Mouse (Mus musculus): ENCODE results near the gene 4933428G20Rik. TPM values are rescaled to one million over a fixed set of nuclear protein-coding genes. Genes with fewer than 3 reads are reported as not detected.

The 4933428G20Rik gene
- polyA plus RNA-seq, 1 experiment, result 0.08 TPM

GRCm38 (mm10) chr11:97442891-97443675 is 57.1 kb downstream of the 4933428G20Rik start:
- no peak overlapping the region for H3K4me3 ChIP-seq (replicated peaks; ENCODE audit: extremely low read depth, low read depth, low read length)

GRCm38 (mm10) chr11:97441658-97442125 is 58.4 kb downstream of the 4933428G20Rik start:
- DNase-seq, result no peak
- 22% methylated on average over 3 of the region's 3 CpGs for WGBS
- H3K4me3 ChIP-seq (replicated peaks; ENCODE audit: extremely low read depth, low read depth, low read length), result peak overlapping the region; percentile 71
- peaks cover 32% of the 10 kb centered on the region for H3K4me1 ChIP-seq (ENCODE audit: control insufficient read depth, insufficient read depth, low read length)
- TF ChIP-seq POLR2A (IDR thresholded peaks at IDR 0.05; ENCODE audit: borderline replicate concordance, extremely low read depth, low read depth, low read length) (no peak), CTCF (IDR thresholded peaks at IDR 0.05; ENCODE audit: insufficient read depth, low read length) (no peak)

More at GRCm38 (mm10) chr11:97442891-97443675, 57.1 kb downstream of the 4933428G20Rik start:
- WGBS, result 66% methylated on average over 11 of the region's 11 CpGs
- no peak for DNase-seq
- H3K4me1 ChIP-seq (ENCODE audit: control insufficient read depth, insufficient read depth, low read length), result peaks cover 26% of the 10 kb centered on the region
- TF ChIP-seq CTCF (IDR thresholded peaks at IDR 0.05; ENCODE audit: insufficient read depth, low read length), result no peak
- no peak for TF ChIP-seq POLR2A (IDR thresholded peaks at IDR 0.05; ENCODE audit: borderline replicate concordance, extremely low read depth, low read depth, low read length)

- DNase-seq, result no peak
- 15% methylated on average over 15 of the region's 15 CpGs for WGBS
- peaks cover 37% of the 10 kb centered on the region for H3K4me1 ChIP-seq (ENCODE audit: control insufficient read depth, insufficient read depth, low read length)
- TF ChIP-seq CTCF (IDR thresholded peaks at IDR 0.05; ENCODE audit: insufficient read depth, low read length), result no peak
- peak overlapping the region; percentile 71 for H3K4me3 ChIP-seq (replicated peaks; ENCODE audit: extremely low read depth, low read depth, low read length)
Observed at GRCm38 (mm10) chr11:97441036-97441657, 59.0 kb downstream of the 4933428G20Rik start.

Other genes starting within 250 kb of the 4933428G20Rik start
- gene Npepps, start 219.7 kb downstream of the 4933428G20Rik start, polyA plus RNA-seq (2012; rRNA removed), result 22.3 and 23.1 TPM in 2 replicates
- 5.1 and 8.3 TPM in 2 replicates for gene Mrpl45, start 184.6 kb downstream of the 4933428G20Rik start, polyA plus RNA-seq (2012; rRNA removed)
- 0.23 and 0.24 TPM in 2 replicates for gene Gpr179, start 148.3 kb downstream of the 4933428G20Rik start, polyA plus RNA-seq (2012; rRNA removed)
- gene Socs7, start 137.8 kb downstream of the 4933428G20Rik start, polyA plus RNA-seq (2012; rRNA removed), result 9.8 and 11.3 TPM in 2 replicates
- 74.3 and 90.6 TPM in 2 replicates for gene Arhgap23, start 84.8 kb downstream of the 4933428G20Rik start, polyA plus RNA-seq (2012; rRNA removed)
- 6.4 and 7.0 TPM in 2 replicates for gene Srcin1, start 75.8 kb upstream of the 4933428G20Rik start, polyA plus RNA-seq (2012; rRNA removed)
- 6.4 and 12.3 TPM in 2 replicates for gene Epop, start 129.4 kb upstream of the 4933428G20Rik start, polyA plus RNA-seq (2012; rRNA removed)
- 65.9 and 79.6 TPM in 2 replicates for gene Mllt6, start 163.1 kb upstream of the 4933428G20Rik start, polyA plus RNA-seq (2012; rRNA removed)
- 26.4 and 34.0 TPM in 2 replicates for gene Cisd3, start 185.5 kb upstream of the 4933428G20Rik start, polyA plus RNA-seq (2012; rRNA removed)
- gene Pcgf2, start 200.2 kb upstream of the 4933428G20Rik start, polyA plus RNA-seq (2012; rRNA removed), result 65.9 and 81.9 TPM in 2 replicates
- gene Psmb3, start 203.1 kb upstream of the 4933428G20Rik start, polyA plus RNA-seq (2012; rRNA removed), result 214 and 264 TPM in 2 replicates
- gene Pip4k2b, start 244.4 kb upstream of the 4933428G20Rik start, polyA plus RNA-seq (2012; rRNA removed), result 11.9 and 14.6 TPM in 2 replicates

Measured in lung, adult 2 months (tissue).